Mouse (Mus musculus) G1E (cell line): ENCODE measurements around the gene Samhd1.

ENCODE experiments used
- CTCF ChIP-seq: IDR thresholded peaks from 2 replicates; pipeline ENCODE4 v1.5.1; 2012; ENCODE audit warnings: low read depth, low read length, inconsistent platforms, mixed read lengths
- GATA1 ChIP-seq: IDR thresholded peaks from 2 replicates; pipeline ENCODE4 v1.6.1; 2012; ENCODE audit warnings: borderline replicate concordance, low read length, inconsistent platforms, mixed read lengths
- GATA2 ChIP-seq: IDR thresholded peaks from 2 replicates; pipeline ENCODE4 v1.6.1; 2012; ENCODE audit warnings: low read depth, low read length, inconsistent platforms, borderline replicate concordance
- POLR2AphosphoS5 ChIP-seq: IDR thresholded peaks from 2 replicates; pipeline ENCODE4 v1.6.1; 2012; ENCODE audit warnings: low read depth, low read length, inconsistent platforms; ENCODE audit not compliant: insufficient replicate concordance
- TAL1 ChIP-seq: conservative IDR thresholded peaks from 2 replicates; pipeline ENCODE4 v1.6.1; 2012; ENCODE audit warnings: low read depth, low read length, inconsistent platforms, mixed read lengths

DNA sequence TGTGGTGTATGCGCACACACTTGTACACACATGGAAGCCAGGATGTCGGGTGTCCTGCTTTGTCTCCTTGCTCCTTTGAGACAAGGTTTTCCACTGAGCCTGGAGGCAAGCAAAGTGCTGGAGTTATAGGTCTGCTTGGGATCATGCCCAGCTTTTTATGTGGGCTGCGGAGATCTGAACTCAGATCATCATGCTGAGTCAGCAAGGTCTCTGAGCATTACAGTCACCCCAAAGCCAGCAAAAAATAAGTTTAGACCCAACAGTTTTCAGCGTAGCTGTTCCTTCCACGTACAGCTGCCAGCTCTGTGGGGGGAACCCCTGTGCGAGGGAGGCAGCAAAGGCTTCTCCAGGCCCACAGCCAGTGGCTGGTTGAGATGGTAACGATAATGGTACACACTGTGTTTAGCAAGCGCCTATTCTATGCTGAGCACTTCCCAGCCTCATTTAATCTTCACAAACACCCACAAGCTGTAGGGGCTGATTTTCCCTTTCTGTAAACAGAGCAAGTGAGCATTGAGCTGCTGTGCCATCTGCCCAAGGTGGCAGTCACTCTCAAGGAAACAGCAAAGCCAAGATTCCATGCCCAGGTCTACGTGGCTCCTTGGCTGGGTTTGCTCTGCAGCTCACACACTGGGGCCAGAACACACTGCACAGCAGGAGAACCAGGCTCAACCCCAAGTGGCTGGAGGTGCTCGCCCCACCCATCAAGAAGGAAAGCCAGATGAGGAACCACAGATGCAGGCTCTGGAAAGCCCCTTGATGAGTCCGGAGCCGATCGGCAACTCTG lies 86.5 kb downstream of the Samhd1 start:
- no peak for TF ChIP-seq TAL1
- TF ChIP-seq CTCF = no peak
- no peak for TF ChIP-seq POLR2AphosphoS5
- TF ChIP-seq GATA1 = no peak
- no peak for TF ChIP-seq GATA2
